Mouse (Mus musculus) liver, postnatal 0 days (tissue): ENCODE results near the gene Mgat2. TPM values are rescaled to one million over a fixed set of nuclear protein-coding genes. Genes with fewer than 3 reads are reported as not detected.
A peak's percentile ranks its signal among the peaks of the same experiment; 100 is the strongest.

ENCODE experiments used
- ATAC-seq: fragments of 200-750 bp; cut with Nextera tagmentation; 2 replicates; pipeline ENCODE4 v1.8.0; 2017; ENCODE audit warnings: mild to moderate bottlenecking, moderate library complexity
- DNase-seq: peaks from one replicate; pipeline ENCODE4 v3.0.0-alpha.2; 2016
- H3K27ac ChIP-seq: fragments of 300-500 bp; sonication (generic); 2 replicates; pipeline ENCODE4 v1.5.1; 2014; ENCODE audit warnings: antibody characterized with exemption, moderate library complexity, mild to moderate bottlenecking, low read depth
- H3K27me3 ChIP-seq: fragments of 300-500 bp; sonication (generic); 2 replicates; pipeline ENCODE4 v1.6.1; 2014; ENCODE audit warnings: low read length, control low read depth, mixed read lengths; ENCODE audit not compliant: insufficient read depth
- H3K36me3 ChIP-seq: fragments of 300-500 bp; sonication (generic); replicated peaks from 2 replicates; pipeline ENCODE4 v1.6.1; 2014; ENCODE audit warnings: mild to moderate bottlenecking, control low read depth, low read length, moderate library complexity, mixed read lengths; ENCODE audit not compliant: insufficient read depth
- H3K4me1 ChIP-seq: fragments of 300-500 bp; sonication (generic); 2 replicates; pipeline ENCODE4 v1.6.1; 2014; ENCODE audit warnings: antibody characterized with exemption, mild to moderate bottlenecking, control low read depth; ENCODE audit not compliant: insufficient read depth
- H3K4me2 ChIP-seq: fragments of 300-500 bp; sonication (generic); 2 replicates; pipeline ENCODE4 v1.6.1; 2014; ENCODE audit warnings: low read depth, mild to moderate bottlenecking, low read length, moderate library complexity, mixed read lengths
- H3K4me3 ChIP-seq: fragments of 300-500 bp; sonication (generic); 2 replicates; pipeline ENCODE4 v1.5.1; 2014; ENCODE audit warnings: low read depth, low read length
- H3K9ac ChIP-seq: fragments of 300-500 bp; sonication (generic); replicated peaks from 2 replicates; pipeline ENCODE4 v1.6.1; 2014; ENCODE audit warnings: mild to moderate bottlenecking, moderate library complexity
- H3K9me3 ChIP-seq: fragments of 300-500 bp; sonication (generic); 2 replicates; pipeline ENCODE4 v1.6.1; 2016; ENCODE audit warnings: mild to moderate bottlenecking, control low read depth, low read length, mixed read lengths
- CTCF ChIP-seq: sonication (generic); IDR thresholded peaks from 2 replicates; pipeline ENCODE4 v1.5.1; 2016; ENCODE audit warnings: antibody characterized with exemption, low read depth
- EP300 ChIP-seq: IDR thresholded peaks from 2 replicates; pipeline ENCODE4 v1.6.1; 2016; ENCODE audit warnings: antibody characterized with exemption, low read depth, mild to moderate bottlenecking
- WGBS: fragments of 180-500 bp; shearing (Covaris S2); extraction: QIAGEN DNeasy Blood & Tissue Kit; methylation state at CpG from one replicate; pipeline ENCODE4 v1.1.7; 2014; ENCODE audit not compliant: insufficient replicate concordance; 5-methylcytosine and 5-hydroxymethylcytosine counted together
- polyA plus RNA-seq: library from polyadenylated mRNA; unstranded; fragments of >200 nt; fragmentation: Nextera tagmentation; extraction: Ambion mirVana; gene quantifications from 2 replicates; pipeline ENCODE4 v1.2.1, GENCODE M21; 2015

Mgat2 gene
- polyA plus RNA-seq, 1 experiment from 2014 or later, result 23.1 TPM

DNA sequence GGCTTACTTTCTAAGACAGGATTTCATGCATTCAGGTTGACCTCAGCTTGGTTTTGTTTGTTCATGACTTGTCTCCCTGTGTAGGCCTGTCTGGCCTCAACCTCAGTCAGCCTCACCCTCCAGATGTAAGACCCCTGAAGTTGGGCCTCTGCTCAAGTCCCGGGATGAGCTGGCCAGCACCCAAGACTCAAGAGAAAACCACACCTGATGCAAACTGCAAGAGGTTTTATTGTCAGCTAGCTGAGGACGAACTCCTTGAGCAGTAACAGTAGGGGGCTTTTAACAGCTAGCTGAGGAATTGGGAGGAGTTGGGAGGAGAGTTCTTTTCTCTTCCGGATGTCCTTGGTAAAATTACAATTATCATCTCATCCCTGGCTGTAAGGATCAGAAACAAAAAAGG lies 6.4 kb upstream of the Mgat2 start:
- Histone ChIP-seq H3K9ac (no peak overlapping the region), H3K9me3 (no peaks in the 10 kb centered on the region), H3K4me1 (peaks cover 2% of the 10 kb centered on the region; the same call in 1 of the 2 replicates), H3K27me3 (no peaks in the 10 kb centered on the region), H3K4me3 (no peak overlapping the region), H3K4me2 (no peak overlapping the region), H3K36me3 (peaks cover 5% of the 10 kb centered on the region), H3K27ac (no peak overlapping the region)
- DNase-seq, result no peak
- no peak for ATAC-seq
- WGBS, result 92% methylated on average over 3 of the region's 3 CpGs
- TF ChIP-seq CTCF, result no peak
- no peak for TF ChIP-seq EP300

- Histone ChIP-seq H3K4me2 (no peak overlapping the region), H3K9ac (no peak overlapping the region), H3K9me3 (no peaks in the 10 kb centered on the region), H3K36me3 (peaks cover 3% of the 10 kb centered on the region), H3K4me1 (peaks cover 2% of the 10 kb centered on the region; the same call in 1 of the 2 replicates), H3K27me3 (no peaks in the 10 kb centered on the region), H3K4me3 (no peak overlapping the region), H3K27ac (no peak overlapping the region)
- no peak for DNase-seq
- no peak for ATAC-seq
- TF ChIP-seq CTCF, result no peak
- no peak for TF ChIP-seq EP300
- 77% methylated on average over 12 of the region's 12 CpGs for WGBS
These were observed 4.6 kb upstream of the Mgat2 start for GRCm38 (mm10) chr12:69179371-69179770.

- Histone ChIP-seq H3K4me2 (no peak overlapping the region), H3K27me3 (no peaks in the 10 kb centered on the region), H3K27ac (no peak overlapping the region), H3K4me3 (no peak overlapping the region), H3K4me1 (peaks cover 13% of the 10 kb centered on the region), H3K9ac (no peak overlapping the region), H3K9me3 (no peaks in the 10 kb centered on the region), H3K36me3 (peaks cover 3% of the 10 kb centered on the region)
- DNase-seq (no peak), ATAC-seq (no peak)
- TF ChIP-seq CTCF (no peak), EP300 (no peak)
- 79% methylated on average over 4 of the region's 4 CpGs for WGBS
These were observed 2.2 kb upstream of the Mgat2 start for GRCm38 (mm10) chr12:69181800-69182199.

DNA sequence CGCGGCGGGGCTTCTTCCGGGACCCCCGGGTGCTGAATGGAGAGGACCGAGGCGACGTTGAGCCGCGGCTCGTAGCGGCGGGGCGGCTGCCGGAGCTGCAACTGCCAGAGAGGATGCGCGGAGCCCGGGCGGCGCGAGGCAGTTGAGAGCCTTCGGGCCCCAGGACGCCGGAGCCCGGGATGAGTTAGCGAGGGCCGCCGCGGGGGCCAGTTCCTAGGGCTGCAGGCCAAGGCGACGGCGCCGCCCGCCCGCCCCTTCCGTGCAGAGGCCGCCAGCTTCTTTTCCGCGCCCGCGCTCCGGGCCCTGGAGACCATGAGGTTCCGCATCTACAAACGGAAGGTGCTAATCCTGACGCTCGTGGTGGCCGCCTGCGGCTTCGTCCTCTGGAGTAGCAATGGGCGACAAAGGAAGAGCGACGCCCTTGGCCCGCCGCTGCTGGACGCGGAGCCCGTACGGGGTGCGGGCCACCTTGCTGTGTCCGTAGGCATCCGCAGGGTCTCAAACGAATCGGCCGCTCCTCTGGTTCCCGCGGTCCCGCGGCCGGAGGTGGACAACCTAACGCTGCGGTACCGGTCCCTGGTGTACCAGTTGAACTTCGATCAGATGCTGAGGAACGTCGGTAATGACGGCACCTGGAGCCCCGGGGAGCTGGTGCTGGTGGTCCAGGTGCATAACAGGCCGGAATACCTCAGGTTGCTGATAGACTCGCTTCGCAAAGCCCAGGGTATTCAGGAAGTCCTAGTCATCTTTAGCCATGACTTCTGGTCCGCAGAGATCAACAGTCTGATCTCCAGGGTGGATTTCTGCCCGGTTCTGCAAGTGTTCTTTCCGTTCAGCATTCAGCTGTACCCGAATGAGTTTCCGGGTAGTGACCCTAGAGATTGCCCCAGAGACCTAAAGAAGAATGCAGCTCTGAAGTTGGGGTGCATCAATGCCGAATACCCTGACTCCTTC lies 662 bp downstream of the Mgat2 start:
- Histone ChIP-seq H3K4me1 (peaks cover 20% of the 10 kb centered on the region), H3K4me2 (peak overlapping the region; percentile 92), H3K27me3 (no peaks in the 10 kb centered on the region), H3K4me3 (peak overlapping the region; percentile 82), H3K9ac (peak overlapping the region; percentile 85), H3K27ac (peak overlapping the region; percentile 90), H3K9me3 (no peaks in the 10 kb centered on the region), H3K36me3 (peaks cover 6% of the 10 kb centered on the region)
- TF ChIP-seq EP300 (no peak), CTCF (no peak)
- DNase-seq (peak; percentile 69), ATAC-seq (peak; percentile 40)
- WGBS, result under 1% methylated on average over 85 of the region's 86 CpGs

DNA sequence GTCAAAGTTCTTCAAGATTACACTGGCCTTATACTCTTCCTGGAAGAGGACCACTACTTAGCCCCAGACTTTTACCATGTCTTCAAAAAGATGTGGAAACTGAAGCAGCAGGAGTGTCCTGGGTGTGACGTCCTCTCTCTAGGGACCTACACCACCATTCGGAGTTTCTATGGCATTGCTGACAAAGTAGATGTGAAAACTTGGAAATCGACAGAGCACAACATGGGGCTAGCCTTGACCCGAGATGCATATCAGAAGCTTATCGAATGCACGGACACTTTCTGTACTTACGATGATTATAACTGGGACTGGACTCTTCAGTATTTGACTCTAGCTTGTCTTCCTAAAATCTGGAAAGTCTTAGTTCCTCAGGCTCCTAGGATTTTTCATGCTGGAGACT lies 1.4 kb downstream of the Mgat2 start:
- DNase-seq (no peak), ATAC-seq (no peak)
- Histone ChIP-seq H3K4me3 (peak overlapping the region; percentile 82), H3K9ac (peak overlapping the region; percentile 85), H3K4me1 (peaks cover 20% of the 10 kb centered on the region), H3K36me3 (peaks cover 11% of the 10 kb centered on the region), H3K4me2 (peak overlapping the region; percentile 92), H3K27ac (peak overlapping the region; percentile 90), H3K9me3 (no peaks in the 10 kb centered on the region), H3K27me3 (no peaks in the 10 kb centered on the region)
- no peak for TF ChIP-seq CTCF
- TF ChIP-seq EP300, result no peak
- 37% methylated on average over 7 of the region's 7 CpGs for WGBS

DNA sequence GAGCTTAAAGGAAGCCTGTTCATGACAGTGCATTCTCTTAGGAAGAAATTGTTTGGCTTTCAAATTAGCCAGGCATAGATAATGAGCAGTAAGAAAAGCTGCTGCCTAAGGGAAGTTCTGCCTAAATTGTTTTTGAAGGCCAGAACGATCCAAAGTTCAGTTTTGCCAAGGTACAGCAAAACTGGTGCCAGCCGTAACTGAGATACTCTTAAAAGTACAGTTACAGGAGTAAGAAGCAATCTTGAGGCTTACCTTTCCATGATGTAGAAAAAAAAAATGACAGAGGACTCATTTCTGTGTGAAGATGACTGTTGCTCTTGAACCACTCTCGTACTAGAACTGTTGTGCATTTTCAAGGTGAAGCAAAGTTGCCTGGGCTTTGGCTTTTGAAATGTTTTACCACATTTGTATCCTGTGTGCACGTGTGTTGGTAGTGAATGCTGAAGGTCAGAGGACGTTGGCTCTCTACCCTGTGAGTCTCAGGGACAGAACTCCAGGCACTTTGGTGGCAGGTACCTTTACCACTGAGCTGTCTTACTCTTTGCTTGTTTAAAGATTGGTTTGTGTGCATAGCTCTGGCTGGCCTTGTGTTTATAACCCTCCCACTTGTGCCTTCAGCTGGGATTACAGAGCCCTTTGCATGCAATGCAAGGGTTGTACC lies 3.0 kb downstream of the Mgat2 start:
- DNase-seq, result peak; percentile 18
- H3K27ac ChIP-seq, result peak overlapping the region; percentile 66
- 47% methylated on average over 5 of the region's 5 CpGs for WGBS

More for the DNA sequence above, 3.0 kb downstream of the Mgat2 start:
- H3K9ac ChIP-seq, result peak overlapping the region; percentile 39; the same call in 1 of the 2 replicates
- H3K4me1 ChIP-seq, result peaks cover 20% of the 10 kb centered on the region
- ATAC-seq, result no peak
- H3K4me2 ChIP-seq, result peak overlapping the region; percentile 20
- H3K36me3 ChIP-seq, result peaks cover 13% of the 10 kb centered on the region
- H3K27me3 ChIP-seq, result no peaks in the 10 kb centered on the region
- TF ChIP-seq EP300 (no peak), CTCF (no peak)
- no peak overlapping the region for H3K4me3 ChIP-seq
- H3K9me3 ChIP-seq, result no peaks in the 10 kb centered on the region
